Mouse (Mus musculus) thymus, adult 2 months (tissue): Measurements from ENCODE around the gene Kdm6b. TPM values are rescaled to one million over a fixed set of nuclear protein-coding genes. Genes with fewer than 3 reads are reported as not detected.

ENCODE experiments used
- DNase-seq: peaks from one replicate; pipeline ENCODE4 v3.0.0; 2021
- H3K27ac ChIP-seq: fragments of 200-500 bp; 2 replicates; pipeline ENCODE4 v1.5.1; 2012; ENCODE audit warnings: low read length, control low read depth; ENCODE audit not compliant: control insufficient read depth, insufficient read depth
- H3K27me3 ChIP-seq: fragments of 200-500 bp; 2 replicates; pipeline ENCODE4 v1.6.1; 2012; ENCODE audit warnings: mild to moderate bottlenecking, low read length, moderate library complexity, mixed read lengths; ENCODE audit not compliant: control insufficient read depth, insufficient read depth
- H3K36me3 ChIP-seq: fragments of 200-500 bp; 2 replicates; pipeline ENCODE4 v1.6.1; 2012; ENCODE audit warnings: mild to moderate bottlenecking, low read length, moderate library complexity; ENCODE audit not compliant: control insufficient read depth, insufficient read depth
- H3K4me1 ChIP-seq: fragments of 200-500 bp; replicated peaks from 2 replicates; pipeline ENCODE4 v1.6.1; 2012; ENCODE audit warnings: low read length; ENCODE audit not compliant: control insufficient read depth, insufficient read depth
- H3K4me3 ChIP-seq: fragments of 200-500 bp; 2 replicates; pipeline ENCODE4 v1.5.1; 2012; ENCODE audit warnings: mild to moderate bottlenecking, low read length, control low read depth, moderate library complexity; ENCODE audit not compliant: control insufficient read depth, insufficient read depth
- CTCF ChIP-seq: fragments of 200-500 bp; IDR thresholded peaks from 2 replicates; pipeline ENCODE4 v1.5.1; 2012; ENCODE audit warnings: mild to moderate bottlenecking, control low read depth, low read length, moderate library complexity, borderline replicate concordance; ENCODE audit not compliant: control insufficient read depth, poor library complexity, insufficient read depth; ENCODE audit errors: extremely low read depth
- POLR2A ChIP-seq: fragments of 200-500 bp; IDR thresholded peaks from 2 replicates; pipeline ENCODE4 v1.6.1; 2012; ENCODE audit warnings: mild to moderate bottlenecking, low read length, control low read depth, moderate library complexity; ENCODE audit not compliant: control insufficient read depth, poor library complexity, insufficient read depth; ENCODE audit errors: extremely low read depth
- WGBS: fragments of 180-500 bp; shearing (Covaris S2); methylation state at CpG from one replicate; pipeline ENCODE4 v1.1.7; 2018; 5-methylcytosine and 5-hydroxymethylcytosine counted together
- polyA plus RNA-seq: library from polyadenylated mRNA; depleted of rRNA; stranded (reverse); fragments of >200 nt; gene quantifications from 2 replicates; pipeline ENCODE4 v1.2.3, GENCODE M21; 2012

The Kdm6b gene
- polyA plus RNA-seq, 1 experiment, result 61.0 TPM

- 65% methylated on average over 2 of the region's 2 CpGs for WGBS
- DNase-seq, result no peak
- H3K27me3 ChIP-seq, result no peaks in the 10 kb centered on the region
- no peak for TF ChIP-seq CTCF
- H3K4me3 ChIP-seq, result no peak overlapping the region
- H3K36me3 ChIP-seq, result no peaks in the 10 kb centered on the region
- 0 out of 2 replicates have a peak, but pooled peaks cover 2% of the 10 kb centered on the region for H3K4me1 ChIP-seq
- no peak overlapping the region for H3K27ac ChIP-seq
These were observed 15.8 kb upstream of the Kdm6b start for GRCm38 (mm10) chr11:69429313-69429712.

- Histone ChIP-seq H3K27ac (no peak overlapping the region), H3K4me1 (0 out of 2 replicates have a peak, but pooled peaks cover 2% of the 10 kb centered on the region), H3K36me3 (no peaks in the 10 kb centered on the region), H3K27me3 (no peaks in the 10 kb centered on the region), H3K4me3 (no peak overlapping the region)
- TF ChIP-seq POLR2A (no peak), CTCF (no peak)
- WGBS, result 55% methylated on average over 4 of the region's 4 CpGs
- no peak for DNase-seq
These were observed 15.3 kb upstream of the Kdm6b start for GRCm38 (mm10) chr11:69428751-69429150.

GRCm38 (mm10) chr11:69426246-69426645, 12.8 kb upstream of the Kdm6b start:
- 86% methylated on average over 2 of the region's 2 CpGs for WGBS
- DNase-seq, result no peak
- no peaks in the 10 kb centered on the region for H3K4me1 ChIP-seq

GRCm38 (mm10) chr11:69423885-69424284, 10.4 kb upstream of the Kdm6b start:
- 73% methylated on average over 6 of the region's 6 CpGs for WGBS
- no peaks in the 10 kb centered on the region for H3K27me3 ChIP-seq
- no peaks in the 10 kb centered on the region for H3K36me3 ChIP-seq
- H3K4me3 ChIP-seq, result no peak overlapping the region
- H3K27ac ChIP-seq, result no peak overlapping the region
- H3K4me1 ChIP-seq, result peaks cover 18% of the 10 kb centered on the region
- DNase-seq, result no peak
- TF ChIP-seq POLR2A (no peak), CTCF (no peak)

More at GRCm38 (mm10) chr11:69426246-69426645, 12.8 kb upstream of the Kdm6b start:
- Histone ChIP-seq H3K27me3 (no peaks in the 10 kb centered on the region), H3K27ac (no peak overlapping the region), H3K4me3 (no peak overlapping the region), H3K36me3 (no peaks in the 10 kb centered on the region)
- TF ChIP-seq CTCF (no peak), POLR2A (no peak)

GRCm38 (mm10) chr11:69422842-69423241, 9.4 kb upstream of the Kdm6b start:
- no peak overlapping the region for H3K4me3 ChIP-seq
- H3K4me1 ChIP-seq, result peaks cover 23% of the 10 kb centered on the region
- H3K27ac ChIP-seq, result no peak overlapping the region
- DNase-seq, result no peak
- TF ChIP-seq CTCF, result no peak
- TF ChIP-seq POLR2A, result no peak
- H3K36me3 ChIP-seq, result no peaks in the 10 kb centered on the region
- no peaks in the 10 kb centered on the region for H3K27me3 ChIP-seq
- WGBS, result 96% methylated on average over 10 of the region's 10 CpGs

GRCm38 (mm10) chr11:69421131-69421977, 7.9 kb upstream of the Kdm6b start:
- TF ChIP-seq POLR2A (no peak), CTCF (no peak)
- Histone ChIP-seq H3K4me1 (peaks cover 34% of the 10 kb centered on the region), H3K27ac (no peak overlapping the region), H3K27me3 (no peaks in the 10 kb centered on the region), H3K36me3 (no peaks in the 10 kb centered on the region), H3K4me3 (no peak overlapping the region)
- DNase-seq, result no peak
- WGBS, result 55% methylated on average over 25 of the region's 25 CpGs
